Mouse (Mus musculus) CH12F3 (cell line): ENCODE data around the gene Dtnb.
"Not testable (repeated sequence)": the region's sequence is repeated elsewhere in the genome, so short reads cannot be mapped to it uniquely, and the experiment has no call there.

ENCODE experiments used
- in situ Hi-C: fragments of 300-500 bp; cut with MboI; formaldehyde crosslinking; loops from 2 replicates; pipeline ENCODE4 v1.14.3; 2020; ENCODE audit warnings: low sequenced_read_pairs

The Dtnb gene

GRCm38 (mm10) chr12:3571787-3572580 is at the start of gene Dtnb:
Gene Dtnb (plus strand): TSS chr12:3572381.
- in situ Hi-C loops: no loop called here

- in situ Hi-C loops: no loop called here
These were observed 46.6 kb upstream of the Dtnb start for GRCm38 (mm10) chr12:3525536-3525935.

- in situ Hi-C loops: not testable (repeated sequence)
These were observed 36.7 kb upstream of the Dtnb start for GRCm38 (mm10) chr12:3535446-3535845.

DNA sequence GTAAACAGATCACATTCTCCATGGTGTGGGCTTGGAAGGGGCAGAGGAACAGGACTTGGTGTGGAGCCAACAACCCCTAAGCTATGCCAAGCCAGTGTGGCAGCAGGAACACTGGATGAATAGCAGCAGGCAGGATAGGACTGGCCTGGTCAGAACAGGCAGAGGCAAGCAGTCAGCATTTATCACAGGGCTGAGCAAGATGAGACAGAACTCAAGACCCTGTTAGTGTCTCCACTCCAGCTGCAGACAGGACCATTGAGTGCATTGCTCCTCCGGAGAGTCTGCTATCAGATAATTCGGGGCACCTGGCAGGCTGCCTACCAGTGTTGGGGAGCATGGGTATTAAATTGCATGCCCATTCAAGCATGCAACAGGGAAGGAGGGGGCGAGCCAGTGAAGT is 34.6 kb upstream of the Dtnb start:
- in situ Hi-C loops: no loop called here

GRCm38 (mm10) chr12:3538036-3538435 is 34.1 kb upstream of the Dtnb start:
- in situ Hi-C loops: no loop called here

GRCm38 (mm10) chr12:3539605-3540004 is 32.6 kb upstream of the Dtnb start:
- in situ Hi-C loops: no loop called here

GRCm38 (mm10) chr12:3540871-3541270 is 31.3 kb upstream of the Dtnb start:
- in situ Hi-C loops: no loop called here

- in situ Hi-C loops: no loop called here
These were observed 26.7 kb upstream of the Dtnb start for GRCm38 (mm10) chr12:3545451-3545850.

DNA sequence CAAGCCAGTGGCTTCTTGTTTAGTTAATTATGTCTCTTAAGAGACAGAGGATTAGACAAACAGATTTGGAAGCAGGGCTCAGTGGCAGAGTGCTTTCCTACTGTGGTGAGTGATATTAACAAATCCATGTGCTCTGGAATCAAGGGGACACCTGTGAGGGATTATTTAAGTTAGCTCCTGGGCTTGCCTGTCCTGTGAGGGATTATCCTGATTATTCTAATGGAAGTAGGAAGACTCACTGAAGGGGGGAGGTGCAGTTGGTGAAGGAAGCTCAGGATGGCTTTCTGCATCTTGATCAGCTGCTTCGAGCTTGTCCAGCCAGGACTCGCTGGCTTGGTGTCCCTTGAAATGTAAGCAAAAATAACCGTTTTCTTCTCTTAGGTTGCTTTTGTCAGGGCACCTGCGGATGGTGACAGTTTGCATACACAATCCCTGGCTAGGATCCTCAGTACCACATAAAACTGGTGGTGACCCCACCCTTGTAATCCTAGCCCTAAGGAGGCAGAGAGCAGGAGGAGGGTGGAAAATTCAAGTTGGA is 26.0 kb upstream of the Dtnb start:
- in situ Hi-C loops: no loop called here

DNA sequence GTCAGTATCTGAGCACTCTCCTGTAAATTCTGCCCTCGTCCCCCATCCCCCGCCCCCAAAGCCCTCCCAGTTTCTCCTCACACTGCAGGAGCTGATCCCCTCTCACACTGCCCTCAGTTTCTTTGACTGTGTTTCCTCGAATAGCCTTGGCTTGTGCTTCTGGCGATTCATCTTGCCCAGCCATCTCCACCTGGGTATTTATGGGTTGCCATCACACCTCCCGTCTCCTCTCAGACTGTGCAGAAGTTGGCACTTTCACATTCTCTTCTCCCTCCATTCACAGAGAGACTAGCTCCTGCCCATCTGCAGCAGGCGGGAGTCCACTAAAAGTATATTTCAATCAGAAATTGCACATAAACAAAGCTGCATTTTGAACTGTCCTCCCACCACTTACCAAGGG is 25.4 kb upstream of the Dtnb start:
- in situ Hi-C loops: no loop called here

DNA sequence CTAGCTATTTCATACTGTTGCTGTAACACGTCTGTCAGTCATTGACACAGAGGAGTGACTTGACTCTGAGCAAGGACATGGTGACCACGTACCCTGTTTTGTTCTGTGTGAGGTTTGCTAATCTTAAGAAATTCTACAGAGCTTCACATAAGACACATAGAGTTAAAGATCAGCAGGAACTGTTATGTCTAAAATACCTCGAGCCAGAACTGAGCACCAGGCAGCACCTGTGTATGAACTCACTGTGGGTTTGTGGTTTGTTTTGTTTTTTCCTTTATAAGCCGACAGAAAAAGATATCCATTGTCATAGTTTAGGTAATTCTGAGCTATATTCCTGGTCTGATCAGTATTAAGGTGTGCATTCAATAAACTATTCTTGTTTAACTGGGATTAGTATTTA is 24.7 kb upstream of the Dtnb start:
- in situ Hi-C loops: no loop called here

GRCm38 (mm10) chr12:3547911-3548310 is 24.3 kb upstream of the Dtnb start:
- in situ Hi-C loops: no loop called here

DNA sequence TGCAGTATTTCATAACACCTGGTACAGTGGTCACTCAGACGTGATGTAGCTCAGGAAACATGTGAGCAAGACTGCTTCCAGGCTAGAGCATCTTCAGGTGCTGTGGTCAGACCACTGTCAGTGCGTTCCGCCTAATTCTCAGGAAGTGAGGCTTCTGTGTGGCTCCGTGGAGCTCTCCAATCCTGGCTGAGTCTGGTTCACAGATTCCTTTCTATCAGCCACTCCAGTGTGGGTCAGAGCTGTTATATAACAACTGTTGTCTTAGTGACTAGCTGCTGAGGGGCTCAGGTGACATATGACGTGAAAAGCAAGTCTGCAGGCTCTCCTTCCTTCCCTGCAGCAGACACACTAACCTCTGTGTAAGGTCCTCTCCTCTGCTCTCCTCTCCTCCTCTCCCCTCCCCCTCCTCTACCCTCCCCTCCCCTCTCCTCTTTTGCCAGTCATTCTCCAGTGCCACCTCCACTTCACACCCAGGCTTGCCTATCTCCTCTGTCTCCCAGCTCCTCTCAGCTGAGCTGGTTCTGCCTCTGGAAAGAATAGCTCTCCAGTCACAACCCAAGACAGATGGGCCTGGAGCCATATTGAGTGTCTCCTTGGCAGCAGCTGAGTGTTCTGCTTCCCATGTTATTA is 23.5 kb upstream of the Dtnb start:
- in situ Hi-C loops: no loop called here

DNA sequence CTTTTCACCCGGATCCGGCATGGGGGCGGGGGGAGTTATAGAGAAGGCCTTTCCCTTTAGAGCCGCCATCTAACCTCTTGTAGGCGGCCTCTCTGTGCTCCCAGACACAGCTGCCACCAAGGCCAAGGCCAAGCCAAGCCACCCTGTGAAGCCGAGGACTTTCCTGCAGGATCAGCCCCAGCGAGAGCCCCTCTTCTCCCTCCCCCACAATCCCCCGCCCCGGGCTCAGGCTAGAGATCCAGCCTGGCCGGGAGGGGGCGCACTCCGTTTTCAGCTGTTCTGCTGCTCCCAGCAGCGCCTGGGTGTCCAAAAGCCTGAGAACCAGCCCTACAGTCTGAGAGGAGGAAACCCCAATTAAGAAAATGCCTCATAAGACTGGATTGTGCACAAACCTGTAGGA is 21.9 kb upstream of the Dtnb start:
- in situ Hi-C loops: no loop called here

- in situ Hi-C loops: no loop called here
These were observed 14.5 kb upstream of the Dtnb start for GRCm38 (mm10) chr12:3557414-3558319.

- in situ Hi-C loops: no loop called here
These were observed 11.6 kb upstream of the Dtnb start for GRCm38 (mm10) chr12:3560596-3560995.

DNA sequence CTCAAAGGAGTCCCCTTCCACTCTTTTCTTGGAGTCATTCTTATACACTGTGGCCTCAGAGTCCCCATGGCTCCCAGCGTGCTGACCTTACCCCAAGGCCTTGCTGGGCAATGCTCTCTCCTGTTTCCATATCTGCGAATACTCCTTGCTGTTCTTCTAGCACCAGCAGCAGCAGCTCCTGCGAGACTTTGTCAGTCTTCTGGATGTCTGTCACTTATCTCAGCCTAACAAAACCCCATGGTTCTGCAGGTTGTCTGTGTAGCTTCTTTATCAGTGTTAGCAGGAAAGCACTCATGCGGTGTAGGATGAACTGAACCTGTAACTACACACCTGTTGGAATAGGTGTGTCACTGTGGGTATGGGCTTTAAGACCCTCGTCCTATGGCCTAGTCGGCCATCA is 11.1 kb upstream of the Dtnb start:
- in situ Hi-C loops: no loop called here

DNA sequence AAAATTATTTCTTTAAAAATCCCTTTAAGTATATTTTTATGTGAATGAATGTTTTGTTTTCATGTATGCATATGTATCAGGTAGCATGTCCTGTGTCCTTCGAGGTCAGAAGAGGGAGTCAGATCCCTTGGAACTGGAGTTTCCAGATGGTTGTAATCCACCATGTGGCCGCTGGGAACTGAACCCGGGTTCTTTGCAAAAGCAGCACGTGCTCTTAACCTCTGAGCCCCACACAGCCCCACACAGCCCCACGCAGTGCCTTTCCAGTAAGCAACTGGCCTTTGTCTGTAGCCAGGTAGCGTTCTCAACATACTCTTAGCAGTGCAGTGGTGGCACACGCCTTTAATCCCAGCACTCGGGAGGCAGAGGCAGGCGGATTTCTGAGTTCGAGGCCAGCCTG is 9.4 kb upstream of the Dtnb start:
- in situ Hi-C loops: no loop called here

DNA sequence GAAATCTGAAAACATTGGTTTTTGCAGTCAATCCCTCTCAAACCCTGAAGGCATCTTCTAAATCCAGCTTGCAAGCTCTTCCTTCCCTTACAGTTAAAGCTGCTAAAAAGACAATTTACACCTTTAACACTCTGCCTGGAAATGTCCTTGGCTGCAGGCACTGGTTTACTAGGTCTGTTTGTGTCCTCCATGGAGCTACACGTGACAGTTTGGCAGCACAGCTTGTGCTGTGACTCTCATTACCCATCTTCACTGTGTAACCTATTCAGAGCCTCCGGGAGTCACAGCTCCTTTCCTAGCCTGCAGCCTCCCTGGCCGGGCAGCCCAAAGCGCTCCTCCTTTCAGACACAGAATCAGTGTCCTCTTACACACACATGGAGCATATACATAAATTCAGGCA is 8.5 kb upstream of the Dtnb start:
- in situ Hi-C loops: no loop called here

DNA sequence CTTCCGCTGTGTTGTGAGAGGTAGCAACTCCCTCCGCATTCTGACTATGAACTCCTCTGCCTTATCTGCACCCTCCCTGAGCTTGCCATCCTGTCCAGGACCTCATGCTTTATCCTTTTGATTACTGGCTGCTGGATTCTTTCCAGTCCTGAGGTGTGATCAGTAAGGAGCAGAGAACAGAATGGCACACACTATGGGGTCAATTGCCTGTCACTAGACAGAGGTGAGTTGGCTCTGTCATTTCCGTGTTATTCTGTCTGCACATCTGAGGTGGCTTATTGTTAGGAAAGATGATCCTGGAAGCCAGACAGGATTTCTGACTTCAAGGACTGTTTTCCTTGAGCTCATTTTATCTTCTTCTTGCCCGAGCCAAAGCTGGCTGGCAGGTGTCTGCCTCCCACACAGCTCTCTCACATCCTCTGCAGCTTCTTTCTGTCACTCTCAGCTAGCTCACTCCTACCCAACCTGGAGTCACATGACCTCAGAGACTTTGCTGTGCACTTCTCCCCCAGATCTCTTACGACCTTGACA is 3.7 kb upstream of the Dtnb start:
- in situ Hi-C loops: no loop called here
